Mouse (Mus musculus): ENCODE measurements at regions not wholly inside any gene's neighbourhood (a gene's known extent, or its start where the extent isn't known, plus 50 kb on each side); places are given as distances from the start of the nearest gene placed in this dataset.

DNA sequence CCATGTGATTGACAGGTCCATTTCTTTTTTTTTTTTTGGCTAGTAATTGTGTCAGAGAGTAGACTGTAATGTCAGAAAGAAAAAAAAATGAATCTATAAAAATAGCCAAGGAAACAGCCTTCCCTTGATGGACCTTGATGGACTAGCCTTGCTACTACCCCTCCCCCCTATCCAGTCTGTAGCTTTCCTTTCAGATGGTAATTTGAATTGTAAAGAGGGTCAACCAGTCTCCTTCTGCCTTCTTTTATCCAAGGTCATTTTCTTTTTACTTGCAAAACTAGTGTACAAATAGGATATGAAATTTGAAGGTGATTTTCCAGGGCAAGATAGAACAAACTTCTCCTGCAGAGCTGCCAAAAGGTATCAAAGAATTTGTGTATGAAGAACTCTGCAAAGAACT, 68.2 kb upstream of the Fam240b start:
- no peak for TF ChIP-seq CTCF (IDR thresholded peaks at IDR 0.05; ENCODE audit: low read depth)
- no peak for TF ChIP-seq EP300 (IDR thresholded peaks at IDR 0.05; ENCODE audit: low read depth)
